Mouse (Mus musculus): ENCODE data around the gene Tipin. TPM values are rescaled to one million over a fixed set of nuclear protein-coding genes. Genes with fewer than 3 reads are reported as not detected.
A peak's percentile ranks its signal among the peaks of the same experiment; 100 is the strongest.
"Not testable (repeated sequence)": the region's sequence is repeated elsewhere in the genome, so short reads cannot be mapped to it uniquely, and the experiment has no call there.

Gene Tipin
- polyA plus RNA-seq, 1 experiment = 40.8 TPM

DNA sequence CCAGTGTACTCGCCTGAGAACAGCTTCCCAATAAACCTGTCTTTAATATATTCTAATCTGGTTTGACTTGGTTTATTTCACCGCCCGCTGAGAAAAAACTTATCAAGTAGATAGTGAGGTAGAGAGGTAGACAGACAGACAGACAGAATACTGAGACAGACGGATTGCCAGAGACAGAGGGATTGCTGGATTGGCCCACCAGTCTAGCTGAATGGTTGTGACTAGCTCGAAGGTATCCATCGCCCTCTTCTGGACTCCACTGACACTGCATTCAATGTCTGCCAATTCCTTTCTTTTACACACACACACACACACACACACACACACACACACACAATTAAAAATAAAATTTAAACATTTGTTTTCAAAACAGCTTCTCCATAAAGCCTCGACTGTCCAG, 8.8 kb upstream of the Tipin start:
- no peaks in the 10 kb centered on the region for H3K27me3 ChIP-seq (ENCODE audit: control insufficient read depth, insufficient read depth, low read length)
- WGBS = 41% methylated on average over 7 of the region's 7 CpGs
- DNase-seq = peak; percentile 29
- H3K4me1 ChIP-seq (ENCODE audit: control insufficient read depth, insufficient read depth, low read length) = no peaks in the 10 kb centered on the region
- no peak for TF ChIP-seq POLR2A (IDR thresholded peaks at IDR 0.05; ENCODE audit: borderline replicate concordance, insufficient read depth, low read length)
- TF ChIP-seq CTCF (IDR thresholded peaks at IDR 0.05; ENCODE audit: borderline replicate concordance, insufficient read depth, low read depth, low read length) = peak; percentile 49; the same call in 1 of the 2 replicates
- H3K27ac ChIP-seq (ENCODE audit: insufficient read depth, low read length) = no peak overlapping the region
- H3K4me3 ChIP-seq (replicated peaks; ENCODE audit: insufficient read depth, low read depth, low read length) = no peak overlapping the region

- 11% methylated on average over 4 of the region's 4 CpGs for WGBS
- no peaks in the 10 kb centered on the region for H3K27me3 ChIP-seq (ENCODE audit: control insufficient read depth, insufficient read depth, low read length)
- no peaks in the 10 kb centered on the region for H3K4me1 ChIP-seq (ENCODE audit: control insufficient read depth, insufficient read depth, low read length)
- peak in 1 of 2 experiments; percentile 38 for DNase-seq
- no peak overlapping the region for H3K4me3 ChIP-seq (replicated peaks; ENCODE audit: insufficient read depth, low read depth, low read length)
- no peak for TF ChIP-seq POLR2A (IDR thresholded peaks at IDR 0.05; ENCODE audit: borderline replicate concordance, insufficient read depth, low read length)
- no peak for TF ChIP-seq CTCF (IDR thresholded peaks at IDR 0.05; ENCODE audit: borderline replicate concordance, insufficient read depth, low read depth, low read length)
- no peak overlapping the region for H3K27ac ChIP-seq (ENCODE audit: insufficient read depth, low read length)
These were observed 7.6 kb upstream of the Tipin start for GRCm38 (mm10) chr9:64273757-64274156.

GRCm38 (mm10) chr9:64274291-64274690, 7.1 kb upstream of the Tipin start:
- H3K27me3 ChIP-seq (ENCODE audit: control insufficient read depth, insufficient read depth, low read length) = no peaks in the 10 kb centered on the region
- TF ChIP-seq CTCF (IDR thresholded peaks at IDR 0.05; ENCODE audit: borderline replicate concordance, insufficient read depth, low read depth, low read length) (no peak), POLR2A (IDR thresholded peaks at IDR 0.05; ENCODE audit: borderline replicate concordance, insufficient read depth, low read length) (no peak)
- no peak overlapping the region for H3K27ac ChIP-seq (ENCODE audit: insufficient read depth, low read length)
- no peak for DNase-seq
- no peaks in the 10 kb centered on the region for H3K4me1 ChIP-seq (ENCODE audit: control insufficient read depth, insufficient read depth, low read length)
- WGBS = 80% methylated on average over 4 of the region's 4 CpGs
- H3K4me3 ChIP-seq (replicated peaks; ENCODE audit: insufficient read depth, low read depth, low read length) = no peak overlapping the region

DNA sequence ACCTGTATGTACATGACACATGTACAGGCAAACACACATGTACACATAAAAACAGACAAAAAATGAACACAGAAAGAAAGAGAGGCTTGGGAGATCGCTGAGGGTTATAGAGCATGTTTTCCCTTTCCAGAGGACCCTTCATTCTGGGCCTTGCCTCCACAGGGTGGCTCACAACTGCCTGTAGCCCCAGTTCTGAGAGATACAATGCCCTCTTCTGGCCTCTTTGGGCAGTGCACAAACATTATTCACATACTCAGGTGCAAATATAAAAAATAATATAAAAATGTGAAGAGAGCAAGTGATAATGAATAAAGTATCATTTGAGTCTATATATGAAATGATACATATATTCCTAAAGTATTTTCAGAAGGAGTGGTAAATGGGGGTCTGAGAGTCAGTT, 6.5 kb upstream of the Tipin start:
- WGBS = 77% methylated on average over 1 of the region's 1 CpGs
- DNase-seq = no peak
- TF ChIP-seq CTCF (IDR thresholded peaks at IDR 0.05; ENCODE audit: borderline replicate concordance, insufficient read depth, low read depth, low read length) (no peak), POLR2A (IDR thresholded peaks at IDR 0.05; ENCODE audit: borderline replicate concordance, insufficient read depth, low read length) (no peak)
- H3K27me3 ChIP-seq (ENCODE audit: control insufficient read depth, insufficient read depth, low read length) = no peaks in the 10 kb centered on the region
- no peaks in the 10 kb centered on the region for H3K4me1 ChIP-seq (ENCODE audit: control insufficient read depth, insufficient read depth, low read length)
- H3K4me3 ChIP-seq (replicated peaks; ENCODE audit: insufficient read depth, low read depth, low read length) = no peak overlapping the region
- no peak overlapping the region for H3K27ac ChIP-seq (ENCODE audit: insufficient read depth, low read length)

- WGBS = 70% methylated on average over 8 of the region's 8 CpGs
- no peak overlapping the region for H3K4me3 ChIP-seq (replicated peaks; ENCODE audit: insufficient read depth, low read depth, low read length)
- peak; percentile 53 to 73 for DNase-seq
- no peak overlapping the region for H3K27ac ChIP-seq (ENCODE audit: insufficient read depth, low read length)
- no peaks in the 10 kb centered on the region for H3K27me3 ChIP-seq (ENCODE audit: control insufficient read depth, insufficient read depth, low read length)
- H3K4me1 ChIP-seq (ENCODE audit: control insufficient read depth, insufficient read depth, low read length) = no peaks in the 10 kb centered on the region
- TF ChIP-seq POLR2A (IDR thresholded peaks at IDR 0.05; ENCODE audit: borderline replicate concordance, insufficient read depth, low read length) (no peak), CTCF (IDR thresholded peaks at IDR 0.05; ENCODE audit: borderline replicate concordance, insufficient read depth, low read depth, low read length) (peak; percentile 71)
These were observed 3.7 kb upstream of the Tipin start for GRCm38 (mm10) chr9:64277706-64278105.

DNA sequence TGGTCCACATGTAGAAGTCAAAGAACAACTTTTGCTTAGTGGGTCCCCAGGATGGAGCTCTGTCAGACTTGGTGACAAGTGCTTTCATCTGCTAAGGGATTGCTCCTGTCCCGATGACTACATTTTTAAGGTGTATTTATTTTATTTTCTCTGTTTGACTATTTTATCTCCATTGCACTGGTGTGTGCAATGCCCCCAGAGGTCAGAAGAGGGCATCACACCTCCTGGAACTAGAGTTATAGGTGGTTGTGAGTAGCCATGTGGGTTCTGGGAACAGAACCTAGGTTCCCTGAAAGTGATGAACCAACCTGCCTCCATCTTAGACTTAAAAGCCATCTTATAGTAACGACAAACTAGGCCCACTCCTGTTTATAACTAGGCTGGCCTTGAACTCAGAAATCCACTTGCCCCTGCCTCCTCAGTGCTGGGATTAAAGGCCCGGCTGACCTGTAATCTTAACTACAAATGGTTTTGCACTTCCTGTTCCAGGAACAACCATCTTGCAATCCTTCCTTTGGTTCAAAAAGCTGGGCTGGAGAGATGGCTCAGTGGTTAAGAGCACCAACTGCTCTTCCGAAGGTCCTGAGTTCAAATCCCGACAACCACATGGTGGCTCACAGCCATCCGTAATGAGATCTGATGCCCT, 2.6 kb upstream of the Tipin start:
- TF ChIP-seq CTCF (IDR thresholded peaks at IDR 0.05; ENCODE audit: borderline replicate concordance, insufficient read depth, low read depth, low read length) = no peak
- TF ChIP-seq POLR2A (IDR thresholded peaks at IDR 0.05; ENCODE audit: borderline replicate concordance, insufficient read depth, low read length) = no peak
- WGBS = 94% methylated on average over 6 of the region's 6 CpGs
- Histone ChIP-seq H3K27ac (ENCODE audit: insufficient read depth, low read length) (no peak overlapping the region), H3K4me3 (replicated peaks; ENCODE audit: insufficient read depth, low read depth, low read length) (no peak overlapping the region), H3K4me1 (ENCODE audit: control insufficient read depth, insufficient read depth, low read length) (no peaks in the 10 kb centered on the region), H3K27me3 (ENCODE audit: control insufficient read depth, insufficient read depth, low read length) (no peaks in the 10 kb centered on the region)
- no peak for DNase-seq

DNA sequence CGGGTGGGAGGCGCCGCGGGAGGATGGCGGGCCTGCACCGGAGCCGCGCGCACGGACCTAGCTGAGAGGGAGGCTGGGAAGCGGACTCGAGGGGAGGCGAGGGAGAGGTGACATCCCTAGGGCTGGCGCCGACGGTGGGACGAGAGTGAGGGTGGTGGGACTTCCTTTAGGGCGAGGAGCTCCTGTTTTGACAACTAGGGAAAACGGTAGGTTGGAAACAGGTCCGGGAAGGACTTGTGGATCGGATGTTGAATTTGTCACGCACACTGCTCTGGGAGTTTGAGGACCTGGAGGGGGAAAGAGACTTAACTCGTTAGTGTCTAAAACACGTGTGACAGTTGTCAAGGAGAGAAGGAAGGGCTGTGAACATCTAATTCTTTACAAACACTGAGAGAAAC, 399 bp downstream of the Tipin start:
- no peak for TF ChIP-seq POLR2A (IDR thresholded peaks at IDR 0.05; ENCODE audit: borderline replicate concordance, insufficient read depth, low read length)
- TF ChIP-seq CTCF (IDR thresholded peaks at IDR 0.05; ENCODE audit: borderline replicate concordance, insufficient read depth, low read depth, low read length) = no peak
- under 1% methylated on average over 24 of the region's 24 CpGs for WGBS
- H3K4me1 ChIP-seq (ENCODE audit: control insufficient read depth, insufficient read depth, low read length) = no peaks in the 10 kb centered on the region
- no peak for DNase-seq
- H3K27me3 ChIP-seq (ENCODE audit: control insufficient read depth, insufficient read depth, low read length) = no peaks in the 10 kb centered on the region
- H3K27ac ChIP-seq (ENCODE audit: insufficient read depth, low read length) = no peak overlapping the region
- H3K4me3 ChIP-seq (replicated peaks; ENCODE audit: insufficient read depth, low read depth, low read length) = peak overlapping the region; percentile 75

- no peak for DNase-seq
- no peaks in the 10 kb centered on the region for H3K27me3 ChIP-seq (ENCODE audit: control insufficient read depth, insufficient read depth, low read length)
- no peaks in the 10 kb centered on the region for H3K4me1 ChIP-seq (ENCODE audit: control insufficient read depth, insufficient read depth, low read length)
- WGBS = 57% methylated on average over 5 of the region's 5 CpGs
- TF ChIP-seq CTCF (IDR thresholded peaks at IDR 0.05; ENCODE audit: borderline replicate concordance, insufficient read depth, low read depth, low read length) = no peak
- TF ChIP-seq POLR2A (IDR thresholded peaks at IDR 0.05; ENCODE audit: borderline replicate concordance, insufficient read depth, low read length) = no peak
- no peak overlapping the region for H3K27ac ChIP-seq (ENCODE audit: insufficient read depth, low read length)
- no peak overlapping the region for H3K4me3 ChIP-seq (replicated peaks; ENCODE audit: insufficient read depth, low read depth, low read length)
These were observed 1.1 kb downstream of the Tipin start for GRCm38 (mm10) chr9:64282404-64282987.

DNA sequence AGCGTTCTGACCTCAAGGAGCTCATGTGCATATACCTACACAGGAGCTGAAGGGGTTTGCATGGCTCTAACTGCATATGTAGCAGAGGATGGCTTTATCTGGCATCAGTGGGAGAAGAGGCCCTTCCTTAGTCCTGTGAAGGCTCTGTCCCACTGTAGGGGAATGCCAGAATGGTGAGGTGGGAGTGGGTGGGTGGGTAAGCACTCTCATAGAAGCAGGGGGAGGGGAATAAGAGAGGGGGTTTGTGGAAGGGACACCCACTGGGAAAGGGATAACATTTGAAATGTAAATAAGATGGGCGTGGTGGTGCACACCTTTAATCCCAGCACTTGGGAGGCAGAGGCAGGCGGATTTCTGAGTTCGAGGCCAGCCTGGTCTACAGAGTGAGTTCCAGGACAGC, 21.7 kb downstream of the Tipin start:
- WGBS = 90% methylated on average over 4 of the region's 4 CpGs
- H3K4me3 ChIP-seq (replicated peaks; ENCODE audit: insufficient read depth, low read depth, low read length); H3K4me1 ChIP-seq (ENCODE audit: control insufficient read depth, insufficient read depth, low read length); DNase-seq; H3K27ac ChIP-seq (ENCODE audit: insufficient read depth, low read length); H3K27me3 ChIP-seq (ENCODE audit: control insufficient read depth, insufficient read depth, low read length): not testable (repeated sequence)
